Mouse (Mus musculus): ENCODE data around the gene Anxa9. TPM values are rescaled to one million over a fixed set of nuclear protein-coding genes. Genes with fewer than 3 reads are reported as not detected.
A peak's percentile ranks its signal among the peaks of the same experiment; 100 is the strongest.

The Anxa9 gene
- polyA plus RNA-seq, 1 experiment from 2014 or later = 1.6 TPM

DNA sequence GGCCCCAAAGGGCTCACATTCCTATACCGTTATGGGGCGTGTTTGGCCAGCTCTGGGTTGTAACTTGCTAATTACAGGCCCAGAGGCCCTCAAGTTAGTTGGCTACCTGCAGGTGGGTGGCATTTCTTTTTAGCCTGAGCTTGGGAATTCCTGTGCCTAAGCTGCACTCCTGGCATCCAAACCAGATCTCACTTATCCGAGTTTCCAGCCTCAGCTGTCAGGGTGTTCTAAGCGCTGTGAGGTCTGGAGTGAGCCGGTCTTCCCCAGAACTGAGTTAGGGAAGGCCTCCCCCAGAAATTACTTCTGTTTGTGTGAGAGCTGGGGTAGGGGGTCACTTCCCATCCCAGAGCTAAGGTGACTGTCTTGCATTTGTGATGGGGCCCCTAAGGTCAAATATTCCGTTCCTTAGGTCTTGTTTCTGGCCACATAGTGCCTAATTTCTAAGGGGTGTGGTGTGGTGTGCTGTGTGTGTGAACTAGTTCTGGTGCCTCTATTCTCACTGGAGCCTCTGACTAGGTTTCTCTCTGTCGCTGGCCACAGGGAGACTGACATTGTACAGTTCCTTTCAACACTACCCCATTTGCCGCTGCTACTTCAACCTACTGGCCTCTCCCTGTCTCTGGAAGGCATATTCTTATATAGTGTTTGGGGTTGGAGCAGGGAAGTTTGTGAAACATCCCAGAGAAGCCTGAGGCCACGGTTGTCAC lies 9.0 kb upstream of the Anxa9 start:
- DNase-seq (ENCODE audit: low spot score) = no peak
- peak; percentile 35; the same call in 1 of the 2 replicates for ATAC-seq (ENCODE audit: insufficient number of reproducible peaks, low FRiP score, low TSS enrichment, low read depth)

GRCm38 (mm10) chr3:95315094-95315843 lies 8.3 kb upstream of the Anxa9 start:
- DNase-seq (ENCODE audit: low spot score) (peak; percentile 94), ATAC-seq (ENCODE audit: insufficient number of reproducible peaks, low FRiP score, low TSS enrichment, low read depth) (peak; percentile 90)
- WGBS = under 1% methylated on average over 70 of the region's 71 CpGs
- H3K36me3 ChIP-seq (ENCODE audit: control insufficient read depth, insufficient read depth, low read length) = no peaks in the 10 kb centered on the region; the same call in 1 of the 2 replicates
- no peaks in the 10 kb centered on the region for H3K27me3 ChIP-seq (ENCODE audit: control insufficient read depth, insufficient read depth, low read length)
- peak overlapping the region; percentile 90 for H3K27ac ChIP-seq (replicated peaks; ENCODE audit: low read depth, low read length)
- H3K4me3 ChIP-seq (ENCODE audit: low read depth, low read length) = peak overlapping the region; percentile 91
- peak overlapping the region; percentile 98 for H3K9ac ChIP-seq (ENCODE audit: low read length)
- H3K4me2 ChIP-seq (ENCODE audit: low read depth, severe bottlenecking) = peak overlapping the region; percentile 80
- no peaks in the 10 kb centered on the region for H3K9me3 ChIP-seq (ENCODE audit: control insufficient read depth, low read length)
- H3K4me1 ChIP-seq (ENCODE audit: control insufficient read depth, insufficient read depth, low read length) = peaks cover 13% of the 10 kb centered on the region

More for the DNA sequence above, 9.0 kb upstream of the Anxa9 start:
- H3K27me3 ChIP-seq (ENCODE audit: control insufficient read depth, insufficient read depth, low read length) = no peaks in the 10 kb centered on the region
- H3K4me2 ChIP-seq (ENCODE audit: low read depth, severe bottlenecking) = peak overlapping the region; percentile 80
- peak overlapping the region; percentile 98 for H3K9ac ChIP-seq (ENCODE audit: low read length)
- peaks cover 6% of the 10 kb centered on the region for H3K36me3 ChIP-seq (ENCODE audit: control insufficient read depth, insufficient read depth, low read length)
- peaks cover 13% of the 10 kb centered on the region for H3K4me1 ChIP-seq (ENCODE audit: control insufficient read depth, insufficient read depth, low read length)
- H3K9me3 ChIP-seq (ENCODE audit: control insufficient read depth, low read length) = no peaks in the 10 kb centered on the region
- WGBS = 17% methylated on average over 9 of the region's 9 CpGs
- peak overlapping the region; percentile 90 for H3K27ac ChIP-seq (replicated peaks; ENCODE audit: low read depth, low read length)
- peak overlapping the region; percentile 91 for H3K4me3 ChIP-seq (ENCODE audit: low read depth, low read length)

GRCm38 (mm10) chr3:95314486-95315093 lies 7.6 kb upstream of the Anxa9 start, which contains the start of gene Cers2:
TSS of gene Cers2 (plus strand) at chr3:95314791.
- H3K36me3 ChIP-seq (ENCODE audit: control insufficient read depth, insufficient read depth, low read length) = no peaks in the 10 kb centered on the region
- peak within 1 kb of the TSS; percentile 98 for H3K9ac ChIP-seq (ENCODE audit: low read length)
- ATAC-seq (ENCODE audit: insufficient number of reproducible peaks, low FRiP score, low TSS enrichment, low read depth) (peak; percentile 1; the same call in 1 of the 2 replicates), DNase-seq (ENCODE audit: low spot score) (no peak)
- peak within 1 kb of the TSS; percentile 90 for H3K27ac ChIP-seq (replicated peaks; ENCODE audit: low read depth, low read length)
- H3K27me3 ChIP-seq (ENCODE audit: control insufficient read depth, insufficient read depth, low read length) = no peaks in the 10 kb centered on the region
- WGBS = 3% methylated on average over 27 of the region's 27 CpGs
- H3K4me2 ChIP-seq (ENCODE audit: low read depth, severe bottlenecking) = peak within 1 kb of the TSS; percentile 80
- H3K9me3 ChIP-seq (ENCODE audit: control insufficient read depth, low read length) = no peaks in the 10 kb centered on the region
- peak within 1 kb of the TSS; percentile 91 for H3K4me3 ChIP-seq (ENCODE audit: low read depth, low read length)
- peaks cover 13% of the 10 kb centered on the region for H3K4me1 ChIP-seq (ENCODE audit: control insufficient read depth, insufficient read depth, low read length)

DNA sequence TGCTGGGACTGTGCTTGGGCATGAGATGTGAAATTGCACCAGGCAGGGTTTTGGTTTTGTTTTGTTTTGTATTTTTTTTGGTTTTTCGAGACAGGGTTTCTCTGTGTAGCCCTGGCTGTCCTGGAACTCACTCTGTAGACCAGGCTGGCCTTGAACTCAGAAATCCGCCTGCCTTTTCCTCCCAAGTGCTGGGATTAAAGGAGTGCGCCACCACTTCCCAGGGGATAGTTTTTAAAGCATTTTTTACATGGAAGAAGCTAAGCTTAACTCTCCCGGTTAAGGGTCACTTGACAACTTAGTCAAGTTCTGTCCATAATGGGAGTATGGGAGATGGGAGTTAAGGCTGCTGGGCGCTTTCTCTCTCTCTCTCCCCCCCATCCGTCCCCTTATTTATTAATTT lies 7.1 kb upstream of the Anxa9 start:
- no peak for ATAC-seq (ENCODE audit: insufficient number of reproducible peaks, low FRiP score, low TSS enrichment, low read depth)
- no peaks in the 10 kb centered on the region for H3K9me3 ChIP-seq (ENCODE audit: control insufficient read depth, low read length)
- DNase-seq (ENCODE audit: low spot score) = no peak
- no peak overlapping the region for H3K27ac ChIP-seq (replicated peaks; ENCODE audit: low read depth, low read length)
- H3K27me3 ChIP-seq (ENCODE audit: control insufficient read depth, insufficient read depth, low read length) = no peaks in the 10 kb centered on the region
- peak overlapping the region; percentile 91; the same call in 1 of the 2 replicates for H3K4me3 ChIP-seq (ENCODE audit: low read depth, low read length)
- no peak overlapping the region for H3K9ac ChIP-seq (ENCODE audit: low read length)
- 69% methylated on average over 6 of the region's 6 CpGs for WGBS
- no peak overlapping the region for H3K4me2 ChIP-seq (ENCODE audit: low read depth, severe bottlenecking)
- H3K36me3 ChIP-seq (ENCODE audit: control insufficient read depth, insufficient read depth, low read length) = no peaks in the 10 kb centered on the region
- H3K4me1 ChIP-seq (ENCODE audit: control insufficient read depth, insufficient read depth, low read length) = peaks cover 13% of the 10 kb centered on the region

DNA sequence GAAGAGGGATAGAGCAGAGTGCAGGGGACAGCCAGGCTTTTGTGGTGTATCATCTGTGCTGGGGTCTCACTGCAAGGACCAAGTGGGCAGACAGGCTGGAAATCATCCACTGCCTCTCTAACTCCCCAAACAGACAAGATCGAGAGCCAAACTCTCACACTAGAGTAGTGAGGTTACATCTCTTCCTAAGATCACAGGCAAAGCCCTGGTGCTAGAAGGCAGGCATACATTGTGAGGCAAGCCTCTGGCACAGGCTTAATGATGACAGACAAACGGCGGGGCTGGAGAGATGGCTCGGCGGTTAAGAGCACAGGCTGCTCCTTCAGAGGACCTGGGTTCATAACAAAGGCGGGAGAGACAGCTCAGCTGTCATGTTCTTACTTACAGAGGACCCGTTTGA lies 6.5 kb upstream of the Anxa9 start:
- Histone ChIP-seq H3K4me3 (ENCODE audit: low read depth, low read length) (no peak overlapping the region), H3K4me2 (ENCODE audit: low read depth, severe bottlenecking) (no peak overlapping the region), H3K27me3 (ENCODE audit: control insufficient read depth, insufficient read depth, low read length) (no peaks in the 10 kb centered on the region), H3K27ac (replicated peaks; ENCODE audit: low read depth, low read length) (no peak overlapping the region), H3K9ac (ENCODE audit: low read length) (no peak overlapping the region), H3K36me3 (ENCODE audit: control insufficient read depth, insufficient read depth, low read length) (no peaks in the 10 kb centered on the region), H3K4me1 (ENCODE audit: control insufficient read depth, insufficient read depth, low read length) (peaks cover 13% of the 10 kb centered on the region), H3K9me3 (ENCODE audit: control insufficient read depth, low read length) (no peaks in the 10 kb centered on the region)
- ATAC-seq (ENCODE audit: insufficient number of reproducible peaks, low FRiP score, low TSS enrichment, low read depth) = no peak
- 32% methylated on average over 7 of the region's 7 CpGs for WGBS
- no peak for DNase-seq (ENCODE audit: low spot score)

GRCm38 (mm10) chr3:95312623-95313022 lies 5.6 kb upstream of the Anxa9 start:
- H3K36me3 ChIP-seq (ENCODE audit: control insufficient read depth, insufficient read depth, low read length) = no peaks in the 10 kb centered on the region
- DNase-seq (ENCODE audit: low spot score) (no peak), ATAC-seq (ENCODE audit: insufficient number of reproducible peaks, low FRiP score, low TSS enrichment, low read depth) (no peak)
- no peak overlapping the region for H3K27ac ChIP-seq (replicated peaks; ENCODE audit: low read depth, low read length)
- WGBS = 82% methylated on average over 6 of the region's 6 CpGs
- H3K9me3 ChIP-seq (ENCODE audit: control insufficient read depth, low read length) = no peaks in the 10 kb centered on the region
- H3K4me1 ChIP-seq (ENCODE audit: control insufficient read depth, insufficient read depth, low read length) = peaks cover 10% of the 10 kb centered on the region
- H3K27me3 ChIP-seq (ENCODE audit: control insufficient read depth, insufficient read depth, low read length) = no peaks in the 10 kb centered on the region
- no peak overlapping the region for H3K9ac ChIP-seq (ENCODE audit: low read length)
- H3K4me2 ChIP-seq (ENCODE audit: low read depth, severe bottlenecking) = no peak overlapping the region
- H3K4me3 ChIP-seq (ENCODE audit: low read depth, low read length) = no peak overlapping the region

GRCm38 (mm10) chr3:95310968-95311882 lies 4.2 kb upstream of the Anxa9 start:
- Histone ChIP-seq H3K27me3 (ENCODE audit: control insufficient read depth, insufficient read depth, low read length) (no peaks in the 10 kb centered on the region), H3K4me3 (ENCODE audit: low read depth, low read length) (no peak overlapping the region), H3K9me3 (ENCODE audit: control insufficient read depth, low read length) (no peaks in the 10 kb centered on the region), H3K27ac (replicated peaks; ENCODE audit: low read depth, low read length) (no peak overlapping the region), H3K36me3 (ENCODE audit: control insufficient read depth, insufficient read depth, low read length) (no peaks in the 10 kb centered on the region), H3K4me1 (ENCODE audit: control insufficient read depth, insufficient read depth, low read length) (peaks cover 6% of the 10 kb centered on the region), H3K4me2 (ENCODE audit: low read depth, severe bottlenecking) (no peak overlapping the region), H3K9ac (ENCODE audit: low read length) (no peak overlapping the region)
- ATAC-seq (ENCODE audit: insufficient number of reproducible peaks, low FRiP score, low TSS enrichment, low read depth) (no peak), DNase-seq (ENCODE audit: low spot score) (peak; percentile 76)
- WGBS = 65% methylated on average over 9 of the region's 9 CpGs

All from limb, embryonic 11.5 days (tissue).